Mouse (Mus musculus) ES-E14 (cell line): ENCODE measurements at regions not wholly inside any gene's neighbourhood (a gene's known extent, or its start where the extent isn't known, plus 50 kb on each side); places are given as distances from the start of the nearest gene placed in this dataset.

Source experiments
- CHD2 ChIP-seq: IDR thresholded peaks from 2 replicates; pipeline ENCODE4 v1.6.1; 2014; ENCODE audit warnings: mild to moderate bottlenecking, low read depth, low read length, inconsistent platforms
- HCFC1 ChIP-seq: IDR thresholded peaks from 2 replicates; pipeline ENCODE4 v1.6.1; 2012; ENCODE audit warnings: low read length, inconsistent platforms, borderline replicate concordance; ENCODE audit not compliant: insufficient read depth
- MAFK ChIP-seq: IDR thresholded peaks from 2 replicates; pipeline ENCODE4 v1.6.1; 2014; ENCODE audit warnings: mild to moderate bottlenecking, low read depth, low read length, inconsistent platforms; ENCODE audit not compliant: insufficient read depth
- ZC3H11A ChIP-seq: IDR thresholded peaks from 2 replicates; pipeline ENCODE4 v1.6.1; 2012; ENCODE audit warnings: low read depth, mild to moderate bottlenecking, inconsistent platforms, low read length, borderline replicate concordance
- ZNF384 ChIP-seq: IDR thresholded peaks from 2 replicates; pipeline ENCODE4 v1.6.1; 2012; ENCODE audit warnings: low read depth, low read length, inconsistent platforms

DNA sequence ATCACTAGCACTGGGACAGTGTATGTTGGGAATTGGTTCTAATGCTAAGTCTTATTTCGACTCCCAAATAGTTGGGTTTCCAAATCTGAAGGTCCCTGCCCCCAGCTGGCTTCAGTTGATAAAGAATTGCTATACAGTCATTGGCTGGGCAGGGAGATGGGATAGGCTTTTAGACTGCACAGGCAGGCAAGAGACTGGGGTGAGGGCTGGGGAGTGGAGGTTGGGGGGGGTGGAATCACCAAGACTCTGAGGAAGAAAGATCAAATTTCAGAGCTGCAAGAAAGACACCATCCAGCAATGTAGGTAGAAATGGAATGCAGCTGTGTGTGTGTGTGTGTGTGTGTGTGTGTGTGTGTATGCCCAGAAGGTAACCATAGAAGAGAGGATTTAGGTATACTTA lies 474.0 kb downstream of the Hao1 start:
- TF ChIP-seq ZC3H11A, result no peak
- no peak for TF ChIP-seq HCFC1
- TF ChIP-seq ZNF384, result no peak
- TF ChIP-seq CHD2, result no peak
- no peak for TF ChIP-seq MAFK
